Mouse (Mus musculus) midbrain, embryonic 16.5 days (tissue): ENCODE results near the gene 1500009C09Rik. TPM values are rescaled to one million over a fixed set of nuclear protein-coding genes. Genes with fewer than 3 reads are reported as not detected.

ENCODE experiments used
- ATAC-seq: fragments of 200-750 bp; cut with Nextera tagmentation; 2 replicates; pipeline ENCODE4 v1.8.0; 2017; ENCODE audit warnings: moderate TSS enrichment
- H3K27ac ChIP-seq: fragments of 300-500 bp; sonication (generic); 2 replicates; pipeline ENCODE4 v1.5.1; 2014; ENCODE audit warnings: mild to moderate bottlenecking, low read length, mixed read lengths
- H3K27me3 ChIP-seq: fragments of 300-500 bp; sonication (generic); 2 replicates; pipeline ENCODE4 v1.6.1; 2014; ENCODE audit warnings: low read depth, low read length, mixed read lengths; ENCODE audit not compliant: control insufficient read depth, insufficient read depth
- H3K36me3 ChIP-seq: fragments of 300-500 bp; sonication (generic); 2 replicates; pipeline ENCODE4 v1.6.1; 2014; ENCODE audit warnings: mild to moderate bottlenecking, low read length, moderate library complexity, mixed read lengths; ENCODE audit not compliant: control insufficient read depth, insufficient read depth
- H3K4me1 ChIP-seq: fragments of 300-500 bp; sonication (generic); 2 replicates; pipeline ENCODE4 v1.6.1; 2014; ENCODE audit warnings: mild to moderate bottlenecking, low read length, mixed read lengths; ENCODE audit not compliant: control insufficient read depth, insufficient read depth
- H3K4me2 ChIP-seq: fragments of 300-500 bp; sonication (generic); 2 replicates; pipeline ENCODE4 v1.6.1; 2014; ENCODE audit warnings: mild to moderate bottlenecking, low read length, mixed read lengths
- H3K4me3 ChIP-seq: fragments of 300-500 bp; sonication (generic); 2 replicates; pipeline ENCODE4 v1.5.1; 2014; ENCODE audit warnings: low read depth, mild to moderate bottlenecking, low read length, moderate library complexity, mixed read lengths
- H3K9ac ChIP-seq: fragments of 300-500 bp; sonication (generic); 2 replicates; pipeline ENCODE4 v1.6.1; 2014; ENCODE audit warnings: low read depth, low read length, mixed read lengths
- H3K9me3 ChIP-seq: fragments of 300-500 bp; sonication (generic); replicated peaks from 2 replicates; pipeline ENCODE4 v1.6.1; 2014; ENCODE audit warnings: mild to moderate bottlenecking, low read length, mixed read lengths; ENCODE audit not compliant: control insufficient read depth, poor library complexity, severe bottlenecking
- WGBS: fragments of 180-500 bp; shearing (Covaris S2); extraction: QIAGEN DNeasy Blood & Tissue Kit; methylation state at CpG from one replicate; pipeline ENCODE4 v1.1.7; 2014; 5-methylcytosine and 5-hydroxymethylcytosine counted together
- polyA plus RNA-seq: library from polyadenylated mRNA; unstranded; fragments of >200 nt; fragmentation: Nextera tagmentation; extraction: Ambion mirVana; gene quantifications from 2 replicates; pipeline ENCODE4 v1.2.1, GENCODE M21; 2015

The 1500009C09Rik gene
- polyA plus RNA-seq, 1 experiment from 2014 or later = 21.0 TPM

- Histone ChIP-seq H3K9me3 (no peaks in the 10 kb centered on the region), H3K9ac (no peak overlapping the region), H3K27me3 (no peaks in the 10 kb centered on the region), H3K4me2 (no peak overlapping the region), H3K4me1 (no peaks in the 10 kb centered on the region), H3K27ac (no peak overlapping the region), H3K4me3 (no peak overlapping the region), H3K36me3 (peaks cover 70% of the 10 kb centered on the region)
- WGBS = 68% methylated on average over 12 of the region's 12 CpGs
- no peak for ATAC-seq
Measured at GRCm38 (mm10) chr15:82286157-82286556, 34.0 kb downstream of the 1500009C09Rik start.

GRCm38 (mm10) chr15:82290252-82290651 is 38.1 kb downstream of the 1500009C09Rik start:
- 88% methylated on average over 7 of the region's 7 CpGs for WGBS
- H3K9ac ChIP-seq = no peak overlapping the region
- H3K36me3 ChIP-seq = peaks cover 48% of the 10 kb centered on the region
- H3K27me3 ChIP-seq = no peaks in the 10 kb centered on the region
- H3K27ac ChIP-seq = no peak overlapping the region
- no peak overlapping the region for H3K4me3 ChIP-seq
- no peak overlapping the region for H3K4me2 ChIP-seq
- no peaks in the 10 kb centered on the region for H3K9me3 ChIP-seq
- no peak for ATAC-seq
- H3K4me1 ChIP-seq = peaks cover 10% of the 10 kb centered on the region

- H3K27me3 ChIP-seq = no peaks in the 10 kb centered on the region
- ATAC-seq = peak; percentile 36
- H3K27ac ChIP-seq = peak overlapping the region; percentile 39; the same call in 1 of the 2 replicates
- H3K4me3 ChIP-seq = no peak overlapping the region
- no peak overlapping the region for H3K4me2 ChIP-seq
- H3K36me3 ChIP-seq = peaks cover 28% of the 10 kb centered on the region
- H3K4me1 ChIP-seq = peaks cover 10% of the 10 kb centered on the region
- no peak overlapping the region for H3K9ac ChIP-seq
- H3K9me3 ChIP-seq = no peaks in the 10 kb centered on the region
- WGBS = 9% methylated on average over 5 of the region's 5 CpGs
Measured at GRCm38 (mm10) chr15:82292851-82293250, 40.7 kb downstream of the 1500009C09Rik start.

GRCm38 (mm10) chr15:82293271-82293711 is 41.1 kb downstream of the 1500009C09Rik start:
- Histone ChIP-seq H3K4me3 (no peak overlapping the region), H3K4me1 (peaks cover 10% of the 10 kb centered on the region), H3K4me2 (0 out of 2 replicates have a peak overlapping the region, but pooled peaks have one; percentile 5), H3K27me3 (no peaks in the 10 kb centered on the region), H3K9ac (no peak overlapping the region), H3K9me3 (no peaks in the 10 kb centered on the region), H3K27ac (peak overlapping the region; percentile 39), H3K36me3 (peaks cover 27% of the 10 kb centered on the region)
- ATAC-seq = peak; percentile 69
- 3% methylated on average over 7 of the region's 7 CpGs for WGBS

- H3K4me2 ChIP-seq = no peak overlapping the region
- 44% methylated on average over 8 of the region's 8 CpGs for WGBS
Measured at GRCm38 (mm10) chr15:82294059-82294458, 41.9 kb downstream of the 1500009C09Rik start.

GRCm38 (mm10) chr15:82298764-82299561 is 46.8 kb downstream of the 1500009C09Rik start, which contains the start of gene Wbp2nl:
TSS of gene Wbp2nl (plus strand) at chr15:82298954.
- ATAC-seq = no peak
- 67% methylated on average over 39 of the region's 39 CpGs for WGBS
- Histone ChIP-seq H3K4me2 (no peak within 1 kb of the TSS), H3K9ac (no peak within 1 kb of the TSS), H3K36me3 (no peaks in the 10 kb centered on the region), H3K9me3 (no peaks in the 10 kb centered on the region), H3K27me3 (no peaks in the 10 kb centered on the region), H3K27ac (no peak within 1 kb of the TSS), H3K4me3 (no peak within 1 kb of the TSS), H3K4me1 (peaks cover 3% of the 10 kb centered on the region; the same call in 1 of the 2 replicates)

More at GRCm38 (mm10) chr15:82294059-82294458, 41.9 kb downstream of the 1500009C09Rik start:
- peaks cover 10% of the 10 kb centered on the region for H3K4me1 ChIP-seq
- peaks cover 19% of the 10 kb centered on the region for H3K36me3 ChIP-seq
- H3K27ac ChIP-seq = 0 out of 2 replicates have a peak overlapping the region, but pooled peaks have one; percentile 30
- H3K4me3 ChIP-seq = no peak overlapping the region
- no peaks in the 10 kb centered on the region for H3K9me3 ChIP-seq
- H3K9ac ChIP-seq = no peak overlapping the region
- peak; percentile 27; the same call in 1 of the 2 replicates for ATAC-seq
- no peaks in the 10 kb centered on the region for H3K27me3 ChIP-seq

- Histone ChIP-seq H3K4me3 (no peak overlapping the region), H3K36me3 (no peaks in the 10 kb centered on the region), H3K9me3 (no peaks in the 10 kb centered on the region), H3K9ac (no peak overlapping the region), H3K4me2 (no peak overlapping the region), H3K27ac (no peak overlapping the region), H3K4me1 (no peaks in the 10 kb centered on the region), H3K27me3 (no peaks in the 10 kb centered on the region)
- 61% methylated on average over 3 of the region's 3 CpGs for WGBS
- no peak for ATAC-seq
Measured at GRCm38 (mm10) chr15:82307107-82307506, 54.9 kb downstream of the 1500009C09Rik start.

GRCm38 (mm10) chr15:82308416-82308815 is 56.2 kb downstream of the 1500009C09Rik start:
- Histone ChIP-seq H3K27ac (no peak overlapping the region), H3K36me3 (no peaks in the 10 kb centered on the region), H3K27me3 (no peaks in the 10 kb centered on the region), H3K9me3 (no peaks in the 10 kb centered on the region), H3K4me2 (no peak overlapping the region), H3K4me1 (no peaks in the 10 kb centered on the region), H3K4me3 (no peak overlapping the region), H3K9ac (no peak overlapping the region)
- WGBS = 78% methylated on average over 3 of the region's 3 CpGs
- ATAC-seq = no peak
